Mouse (Mus musculus) frontal cortex, postnatal 10 days (tissue): ENCODE results near the gene Ing4.

Experiments
- DNase-seq, 2 experiments: peaks; one replicate each; pipeline ENCODE4 v3.0.0; 2022; ENCODE audit warnings: low spot score in 2 of 2, mixed read lengths in 1 of 2

Gene Ing4

DNA sequence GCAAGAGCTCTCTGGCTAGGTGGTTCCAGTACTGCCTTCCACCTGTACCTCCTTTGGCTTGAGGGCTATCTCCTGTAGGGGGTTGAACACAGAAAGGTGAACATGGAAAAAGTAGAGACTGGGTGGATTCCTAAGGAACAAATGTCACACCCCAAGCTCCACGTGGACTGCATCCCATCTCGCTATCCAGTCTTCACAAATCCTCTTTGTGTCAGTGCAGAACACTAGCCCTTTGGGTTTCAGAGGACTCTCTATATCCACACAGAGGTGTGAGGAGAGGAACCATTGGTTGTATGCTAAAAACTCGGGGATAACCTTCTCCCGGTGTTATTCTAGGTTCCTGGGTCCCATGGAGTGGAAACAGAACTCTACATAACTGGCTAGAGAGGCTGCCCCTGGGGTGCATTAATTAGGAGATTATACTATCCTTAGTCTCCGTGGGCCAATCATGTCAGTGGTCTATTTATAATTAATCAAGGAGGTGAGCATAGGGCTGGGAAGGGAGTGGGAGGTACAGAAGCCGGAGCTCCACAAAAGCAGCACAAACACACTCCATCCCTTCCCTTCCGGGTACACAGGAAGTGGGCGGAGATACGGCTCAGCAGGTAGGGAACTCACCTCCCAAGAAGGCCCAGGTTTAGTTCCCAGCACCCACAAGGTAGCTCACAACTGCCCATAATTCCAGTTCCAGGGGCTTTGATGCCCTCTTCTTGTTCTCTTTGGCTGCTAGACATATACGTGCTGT lies 51.0 kb downstream of the Ing4 start:
- no peak for DNase-seq

DNA sequence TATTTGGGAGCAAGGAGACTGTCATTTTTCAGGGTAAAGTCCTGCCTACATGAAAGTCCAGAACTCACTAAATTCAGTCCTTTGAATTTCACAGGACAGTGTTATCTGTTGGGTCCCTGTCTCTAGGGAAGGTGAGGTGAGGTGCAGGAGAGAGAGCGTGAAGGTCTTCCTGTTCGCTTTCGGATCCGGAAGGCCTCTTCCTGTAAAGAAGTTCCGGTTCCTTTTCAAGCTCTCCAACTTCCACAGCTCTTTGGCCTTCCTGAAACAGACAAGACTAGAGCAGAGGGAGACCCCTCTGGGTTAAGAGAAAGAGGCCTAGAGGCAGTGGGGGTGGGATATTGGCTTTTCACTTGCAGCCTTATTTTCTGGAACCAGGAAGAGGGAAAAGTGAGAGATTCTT lies 52.8 kb downstream of the Ing4 start:
- no peak for DNase-seq

DNA sequence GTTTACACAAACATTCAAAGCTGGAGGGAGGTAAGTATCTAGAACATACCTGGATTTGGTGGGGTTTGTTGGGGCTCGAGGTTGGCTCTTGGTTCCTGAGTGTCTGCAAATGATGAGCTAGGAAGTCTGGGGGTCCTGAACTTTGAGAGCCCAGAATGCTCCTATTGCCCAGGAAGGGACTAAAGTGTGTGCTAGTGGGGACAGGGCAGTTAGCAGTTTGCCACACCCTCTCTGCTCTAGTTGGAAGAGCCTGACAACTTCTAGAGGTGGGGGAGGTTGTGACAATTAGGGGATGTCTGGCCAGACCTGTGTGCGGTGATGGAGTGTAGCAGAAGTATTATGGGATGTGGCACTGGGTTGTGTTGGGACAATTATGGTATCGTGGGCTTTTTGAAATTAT lies 55.3 kb downstream of the Ing4 start:
- no peak for DNase-seq

DNA sequence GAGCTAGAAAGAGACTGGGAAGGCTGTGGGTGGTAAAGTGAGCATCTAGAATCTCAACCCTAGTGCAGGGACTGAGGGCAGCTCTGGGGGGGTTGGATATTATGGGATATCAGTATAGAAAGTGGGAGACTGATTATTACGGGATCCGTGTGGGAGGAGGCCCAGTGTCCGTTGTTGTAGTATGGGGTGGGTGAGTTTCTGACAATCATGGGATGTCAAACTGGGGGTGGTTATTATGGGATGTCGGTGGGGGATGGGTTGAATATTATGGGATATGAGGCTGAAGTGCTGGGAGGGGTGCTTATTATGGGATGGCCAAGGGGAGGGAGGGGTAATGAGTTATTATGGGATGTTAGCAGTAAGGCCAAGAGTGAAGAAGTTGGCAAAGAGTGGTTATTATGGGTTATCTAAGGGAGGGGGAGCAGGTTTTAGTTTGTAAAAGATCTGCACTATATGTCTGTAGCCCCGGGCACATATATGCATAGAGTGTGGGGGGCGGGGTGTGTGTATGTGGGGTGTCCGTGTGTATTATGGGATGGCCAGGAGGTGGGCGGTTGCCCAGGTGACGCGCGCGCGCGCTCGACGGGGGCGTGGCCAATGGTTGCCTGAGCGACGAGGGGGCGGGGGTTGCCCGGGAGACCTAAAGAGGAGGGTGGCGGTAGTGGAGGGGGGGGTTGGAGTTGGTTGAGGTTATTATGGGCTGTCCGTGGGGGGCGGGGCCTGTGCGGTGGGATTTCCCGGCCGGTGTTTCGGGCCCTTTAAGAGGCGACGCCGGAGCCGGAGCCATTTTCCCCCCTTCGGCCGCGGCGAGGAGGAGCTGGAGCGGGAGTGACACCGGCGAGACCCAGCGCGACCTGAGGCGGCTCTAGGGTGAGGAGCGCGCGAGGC lies 56.1 kb downstream of the Ing4 start, which contains the start of gene Chd4:
Gene Chd4, plus strand, starts transcription at position 591 of the 888 bp plus-strand sequence.
- peak; percentile 95 to 96 for DNase-seq

DNA sequence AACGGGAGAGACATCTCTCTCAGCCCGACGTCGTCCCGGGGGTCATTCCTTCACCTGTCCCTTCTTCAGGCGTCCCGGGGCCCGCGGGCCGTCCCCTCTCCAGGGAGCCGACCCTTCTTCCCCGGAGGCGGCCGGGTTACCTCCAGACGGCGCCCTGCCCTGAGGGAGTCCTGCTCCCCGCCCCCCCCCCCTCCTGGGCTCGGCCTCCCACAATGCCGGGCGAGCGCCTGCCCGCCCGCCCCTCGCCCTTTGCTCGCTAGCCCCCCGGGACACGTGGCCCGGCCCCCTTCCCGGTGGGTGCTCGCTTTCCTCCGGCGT lies 56.7 kb downstream of the Ing4 start:
- no peak for DNase-seq

DNA sequence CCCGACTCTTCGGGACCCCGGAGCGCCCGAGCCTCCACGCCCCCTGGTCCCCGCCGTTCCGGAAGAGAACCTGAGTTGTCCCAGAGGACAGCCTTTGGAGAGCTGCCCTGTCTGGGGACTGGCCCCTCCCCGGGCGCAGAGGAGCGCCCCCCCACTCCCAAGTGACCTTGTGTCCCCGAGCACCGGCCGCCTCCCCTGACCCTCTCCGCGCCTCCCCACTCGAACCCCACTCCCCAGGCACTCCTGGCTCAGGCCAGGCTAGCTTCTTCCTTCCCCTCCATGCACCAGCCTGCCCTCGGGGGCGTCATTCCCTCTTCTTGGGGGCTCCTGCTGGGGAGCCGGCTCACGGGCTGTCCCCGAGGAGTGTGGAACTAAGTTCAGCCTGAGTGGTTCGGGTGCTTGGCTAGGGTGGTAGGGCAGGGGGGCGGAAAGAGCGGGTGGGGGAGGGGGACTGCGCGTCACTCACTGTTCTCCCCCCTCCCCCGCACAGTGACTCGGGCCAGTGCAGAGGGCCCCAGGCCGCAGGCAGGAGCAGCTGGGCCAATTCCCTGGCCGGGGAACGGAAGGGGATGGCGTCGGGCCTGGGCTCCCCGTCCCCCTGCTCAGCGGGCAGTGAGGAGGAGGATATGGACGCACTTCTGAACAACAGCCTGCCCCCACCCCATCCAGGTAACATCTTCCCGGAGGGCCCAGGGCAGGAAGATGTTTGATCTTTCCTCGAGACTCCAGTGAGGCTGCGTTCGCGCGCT lies 57.2 kb downstream of the Ing4 start:
- DNase-seq, result peak; percentile 59 to 68

DNA sequence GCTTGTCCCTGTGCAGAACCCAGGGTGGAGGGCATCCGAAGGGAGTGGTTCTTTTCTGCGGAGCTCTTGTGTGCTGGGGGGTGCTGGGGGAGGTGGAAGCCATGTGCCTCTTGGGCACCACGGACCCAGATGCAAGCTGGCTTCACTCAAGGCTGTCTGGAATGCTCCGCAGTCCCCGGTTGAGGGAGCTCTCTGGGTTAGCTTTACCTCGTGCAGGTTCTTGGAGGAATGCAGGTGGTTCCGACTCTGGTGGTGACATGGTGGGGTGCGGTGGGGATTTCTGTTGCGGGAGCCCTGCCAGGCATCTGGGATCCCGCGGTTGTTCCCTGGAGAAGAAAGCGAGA lies 57.8 kb downstream of the Ing4 start:
- DNase-seq, result no peak

DNA sequence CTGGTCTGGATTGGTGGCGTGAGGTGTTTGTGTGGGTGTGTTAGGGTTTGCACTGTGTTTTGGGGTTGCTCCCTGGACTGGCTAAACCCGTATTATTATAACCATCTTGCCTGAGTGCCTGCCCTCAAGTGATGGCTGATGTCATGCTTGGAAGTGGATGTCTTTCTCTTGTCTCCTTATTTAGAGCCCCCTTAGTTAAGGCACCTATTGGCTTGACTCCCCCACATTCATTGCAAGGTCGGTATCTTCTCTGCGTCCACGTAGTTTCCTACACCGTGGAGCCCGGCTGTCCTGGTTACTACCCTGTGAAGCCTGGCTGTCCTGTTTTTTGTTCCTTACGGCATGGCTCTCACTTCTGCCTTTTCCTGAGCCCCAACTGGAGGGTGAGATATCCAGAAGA lies 58.4 kb downstream of the Ing4 start:
- no peak for DNase-seq

DNA sequence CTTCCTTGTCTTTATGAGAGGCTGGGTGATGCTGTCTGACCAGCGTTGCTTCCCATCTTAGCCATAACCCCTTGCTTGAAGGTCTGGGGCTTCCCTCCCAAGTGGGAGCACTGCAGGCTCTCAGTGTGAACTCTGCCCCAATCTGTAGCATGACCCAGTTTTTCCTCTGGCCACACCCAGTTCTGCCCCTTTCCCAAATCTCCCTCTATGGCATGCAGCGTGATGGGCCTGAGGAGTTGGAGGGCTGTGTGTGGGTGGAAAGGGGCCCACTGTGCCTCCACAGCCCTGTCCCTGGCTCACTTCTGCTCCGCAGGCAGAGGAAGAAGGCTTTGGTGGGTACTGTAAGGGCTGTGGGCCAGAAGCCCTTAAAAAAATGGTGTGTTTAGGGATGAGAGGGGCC lies 59.0 kb downstream of the Ing4 start:
- DNase-seq, result no peak
